Mouse (Mus musculus) CH12.LX (cell line): ENCODE measurements around the gene Nkx2-4.

Experiments
- CHD2 ChIP-seq: IDR thresholded peaks from 2 replicates; pipeline ENCODE4 v1.6.1; 2011; ENCODE audit warnings: low read length, improper control_type of control experiment
- CTCF ChIP-seq, 2 experiments: IDR thresholded peaks in 1 of 2; conservative IDR thresholded peaks in 1 of 2; 2 replicates each; pipeline ENCODE4 v1.5.1; 2011 to 2012; ENCODE audit warnings: low read depth in 2 of 2, low read length in 2 of 2, improper control_type of control experiment in 1 of 2, inconsistent platforms in 1 of 2, mild to moderate bottlenecking in 1 of 2, moderate library complexity in 1 of 2
- ELF1 ChIP-seq: IDR thresholded peaks from 2 replicates; pipeline ENCODE4 v1.6.1; 2014; ENCODE audit warnings: low read depth, mild to moderate bottlenecking, inconsistent platforms, low read length, improper control_type of control experiment
- MXI1 ChIP-seq: IDR thresholded peaks from 2 replicates; pipeline ENCODE4 v1.6.1; 2011; ENCODE audit warnings: mild to moderate bottlenecking, low read depth, low read length, improper control_type of control experiment
- POLR2A ChIP-seq: IDR thresholded peaks from 2 replicates; pipeline ENCODE4 v1.6.1; 2011; ENCODE audit warnings: low read depth, mild to moderate bottlenecking, improper control_type of control experiment, low read length
- ZNF384 ChIP-seq: IDR thresholded peaks from 2 replicates; pipeline ENCODE4 v1.6.1; 2012; ENCODE audit warnings: low read depth, low read length, improper control_type of control experiment, inconsistent platforms

DNA sequence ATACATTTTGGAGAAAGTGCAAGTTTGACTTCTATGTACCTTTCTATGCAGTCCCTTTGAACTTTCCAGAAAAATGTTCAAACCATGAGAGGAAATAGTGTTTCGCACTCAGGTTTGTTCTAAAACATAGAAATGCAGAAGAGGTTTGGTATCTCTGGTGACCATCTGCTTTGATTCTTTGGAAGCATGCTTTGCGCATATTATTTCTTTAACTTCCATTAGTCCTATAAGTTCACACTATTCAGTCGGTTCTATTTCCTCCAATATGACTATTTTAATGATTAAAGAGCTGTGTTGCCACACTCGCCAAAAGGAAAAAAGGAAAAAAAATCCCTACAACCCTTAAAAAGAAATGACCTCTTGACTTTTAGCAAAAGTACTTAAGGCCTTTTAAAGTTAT, 2.9 kb downstream of the Nkx2-4 start:
- no peak for TF ChIP-seq MXI1
- TF ChIP-seq ZNF384: no peak
- no peak for TF ChIP-seq ELF1
- no peak for TF ChIP-seq CTCF (conservative IDR thresholded peaks at IDR 0.05 in 1 of 2, IDR thresholded peaks at IDR 0.05 in 1 of 2; ENCODE audit: low read depth in 2 of 2, low read length in 2 of 2)
- TF ChIP-seq POLR2A: no peak
- no peak for TF ChIP-seq CHD2
